Mouse (Mus musculus) liver, postnatal 0 days (tissue): Measurements from ENCODE around the gene Alkbh8.

Source experiments
- CTCF ChIP-seq: sonication (generic); IDR thresholded peaks from 2 replicates; pipeline ENCODE4 v1.5.1; 2016; ENCODE audit warnings: antibody characterized with exemption, low read depth
- EP300 ChIP-seq: IDR thresholded peaks from 2 replicates; pipeline ENCODE4 v1.6.1; 2016; ENCODE audit warnings: antibody characterized with exemption, low read depth, mild to moderate bottlenecking

GRCm38 (mm10) chr9:3350056-3350455 lies 15.1 kb downstream of the Alkbh8 start:
- TF ChIP-seq CTCF (peak; percentile 58), EP300 (no peak)
